21 mouse cellular contexts compared by ENCODE assay signal in the genomic region with DNA sequence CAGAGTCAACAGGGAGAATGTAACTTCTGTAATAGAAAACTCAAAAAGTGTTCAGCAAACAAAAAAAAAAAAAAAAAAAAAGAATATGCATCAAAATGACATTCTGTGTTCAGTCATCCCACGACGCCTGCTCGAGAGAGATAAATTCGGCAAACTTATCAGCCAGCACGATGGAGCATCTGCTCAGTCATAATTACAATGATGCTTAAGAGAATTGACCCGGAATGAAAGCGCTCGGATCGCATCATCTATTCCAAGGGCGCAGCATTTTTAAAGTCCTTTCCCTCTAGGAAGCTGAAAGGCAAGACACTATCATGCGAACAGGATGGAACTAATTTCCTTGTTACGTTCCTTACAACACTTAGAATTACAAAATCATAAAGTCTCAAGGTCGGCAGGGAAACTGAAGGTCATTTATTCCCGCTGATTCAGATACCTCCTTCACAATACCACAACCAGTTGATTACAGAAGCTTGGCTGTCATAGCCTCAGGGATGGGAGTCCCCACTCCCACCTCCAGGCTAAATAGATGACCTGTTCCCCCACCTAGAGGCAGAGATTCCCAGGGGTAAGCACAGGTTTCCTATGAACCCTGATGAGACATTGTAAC.
DNase-seq lines count a peak whose midpoint lies in the region; ATAC-seq and TF ChIP-seq lines count a peak whose summit lies in the region.
"Had no signal": no experiment of that assay in that cellular context is flagged by ENCODE, and none has a peak within 500 bp of the region (broad histone marks: within the 10 kb centered on the region; RNA-seq: fewer than 3 reads in every experiment).

No protein-coding gene starts in this region.

- no peaks in the 10 kb centered on the region for H3K27me3 ChIP-seq in hindbrain, postnatal 0 days (ENCODE audit: insufficient read depth, low read length)
- H3K27me3 ChIP-seq in hindbrain, embryonic 12.5 days, result no peaks in the 10 kb centered on the region
- H3K27me3 ChIP-seq in neural tube, embryonic 13.5 days, result no peaks in the 10 kb centered on the region
- H3K27me3 ChIP-seq: embryonic facial prominence, embryonic 15.5 days had no signal

- H3K9ac ChIP-seq in hindbrain, postnatal 0 days (replicated peaks; ENCODE audit: low read length), result no peak overlapping the region
- no peak overlapping the region for H3K9ac ChIP-seq in hindbrain, embryonic 12.5 days
- no peak overlapping the region for H3K9ac ChIP-seq in neural tube, embryonic 13.5 days
- H3K9ac ChIP-seq: embryonic facial prominence, embryonic 15.5 days had no signal

- TF ChIP-seq POLR2A in brain, embryonic 14.5 days (IDR thresholded peaks at IDR 0.05; ENCODE audit: borderline replicate concordance, extremely low read depth, insufficient read depth, insufficient read length, poor library complexity, severe bottlenecking), result no peak

- H3K9me3 ChIP-seq in hindbrain, postnatal 0 days (ENCODE audit: low read length), result no peaks in the 10 kb centered on the region
- no peaks in the 10 kb centered on the region; the same call in 1 of the 2 replicates for H3K9me3 ChIP-seq in hindbrain, embryonic 12.5 days (replicated peaks)
- no peaks in the 10 kb centered on the region for H3K9me3 ChIP-seq in neural tube, embryonic 13.5 days

- H3K4me1 ChIP-seq in hindbrain, postnatal 0 days (ENCODE audit: insufficient read depth, low read length), result no peaks in the 10 kb centered on the region; the same call in 1 of the 2 replicates
- no peaks in the 10 kb centered on the region for H3K4me1 ChIP-seq in hindbrain, embryonic 12.5 days
- no peaks in the 10 kb centered on the region for H3K4me1 ChIP-seq in neural tube, embryonic 13.5 days (replicated peaks)
- H3K4me1 ChIP-seq: embryonic facial prominence, embryonic 15.5 days; forebrain, embryonic 10.5 days; heart, embryonic 10.5 days had no signal

- H3K27ac ChIP-seq in hindbrain, postnatal 0 days, result no peak overlapping the region
- no peak overlapping the region for H3K27ac ChIP-seq in hindbrain, embryonic 12.5 days
- H3K27ac ChIP-seq in neural tube, embryonic 13.5 days (replicated peaks), result 0 out of 2 replicates have a peak overlapping the region, but pooled peaks have one; percentile 43
- H3K27ac ChIP-seq: embryonic facial prominence, embryonic 15.5 days; forebrain, embryonic 10.5 days; gastrocnemius, adult 2 months; heart, embryonic 10.5 days had no signal

- no peak overlapping the region for H3K4me3 ChIP-seq in hindbrain, postnatal 0 days (ENCODE audit: low read length)
- H3K4me3 ChIP-seq in hindbrain, embryonic 12.5 days, result no peak overlapping the region
- H3K4me3 ChIP-seq in neural tube, embryonic 13.5 days, result no peak overlapping the region
- H3K4me3 ChIP-seq: embryonic facial prominence, embryonic 15.5 days; erythroblast, embryonic 14.5 days; forebrain, embryonic 10.5 days; gastrocnemius, adult 2 months; heart, embryonic 10.5 days had no signal

- no peaks in the 10 kb centered on the region for H3K36me3 ChIP-seq in hindbrain, postnatal 0 days (ENCODE audit: insufficient read depth, low read length)
- H3K36me3 ChIP-seq in hindbrain, embryonic 12.5 days, result no peaks in the 10 kb centered on the region
- no peaks in the 10 kb centered on the region for H3K36me3 ChIP-seq in neural tube, embryonic 13.5 days
- H3K36me3 ChIP-seq: embryonic facial prominence, embryonic 15.5 days; forebrain, embryonic 10.5 days had no signal

- ATAC-seq in hindbrain, postnatal 0 days, result no peak
- no peak for ATAC-seq in hindbrain, embryonic 12.5 days (ENCODE audit: low FRiP score)
- no peak for ATAC-seq in neural tube, embryonic 13.5 days (ENCODE audit: low read depth)
- ATAC-seq: forebrain, embryonic 14.5 days; intestine, postnatal 0 days had no signal

- peak; percentile 35 for DNase-seq in hindbrain, postnatal 0 days (ENCODE audit: low spot score)
- no peak for DNase-seq in neural tube, embryonic 10.5 days (ENCODE audit: extremely low spot score, low spot score)
- peak; percentile 22 for DNase-seq in MEL-GATA-1-ER (ENCODE audit: extremely low read depth, low read depth)
- DNase-seq in brain, embryonic 14.5 days (ENCODE audit: low read depth), result peak; percentile 34
- no peak for DNase-seq in cerebellum, postnatal 14 days
- DNase-seq: adrenal gland, postnatal 10 days; cerebellum, adult 2 months; cerebellum, postnatal 10 days; embryo, embryonic 11 days; gastrocnemius, adult 2 months; gastrocnemius, postnatal 36 days; heart, adult 18-20 months; heart, postnatal 10 days had no signal

- TF ChIP-seq CTCF in hindbrain, postnatal 0 days (IDR thresholded peaks at IDR 0.05; ENCODE audit: low read depth), result no peak
- no peak for TF ChIP-seq CTCF in brain, embryonic 14.5 days (IDR thresholded peaks at IDR 0.05; ENCODE audit: borderline replicate concordance, extremely low read depth, insufficient read depth, insufficient read length)

- H3K4me2 ChIP-seq in hindbrain, postnatal 0 days (ENCODE audit: low read depth, low read length), result no peak overlapping the region
- H3K4me2 ChIP-seq in hindbrain, embryonic 12.5 days (replicated peaks), result no peak overlapping the region
- H3K4me2 ChIP-seq in neural tube, embryonic 13.5 days, result no peak overlapping the region
- H3K4me2 ChIP-seq: embryonic facial prominence, embryonic 15.5 days had no signal

- 65% methylated on average over 14 of the region's 14 CpGs for WGBS in hindbrain, postnatal 0 days
- 89% methylated on average over 14 of the region's 14 CpGs for WGBS in hindbrain, embryonic 12.5 days
- WGBS in neural tube, embryonic 13.5 days, result 71% methylated on average over 14 of the region's 14 CpGs

Comparison
In these comparisons a context has a peak if more than half of its experiments do, and no peak if none do; other contexts are left out.
1. DNase-seq: peak in hindbrain, postnatal 0 days (single experiment), MEL-GATA-1-ER (single experiment) and brain, embryonic 14.5 days (single experiment); none in neural tube, embryonic 10.5 days (single experiment) and cerebellum, postnatal 14 days (0 of 2).